Mouse (Mus musculus): ENCODE measurements around the gene Rcc2. TPM values are rescaled to one million over a fixed set of nuclear protein-coding genes. Genes with fewer than 3 reads are reported as not detected.
A peak's percentile ranks its signal among the peaks of the same experiment; 100 is the strongest.

Rcc2 gene
- total and polyA plus RNA-seq, 3 experiments, result 254 to 427 (median 270) TPM

DNA sequence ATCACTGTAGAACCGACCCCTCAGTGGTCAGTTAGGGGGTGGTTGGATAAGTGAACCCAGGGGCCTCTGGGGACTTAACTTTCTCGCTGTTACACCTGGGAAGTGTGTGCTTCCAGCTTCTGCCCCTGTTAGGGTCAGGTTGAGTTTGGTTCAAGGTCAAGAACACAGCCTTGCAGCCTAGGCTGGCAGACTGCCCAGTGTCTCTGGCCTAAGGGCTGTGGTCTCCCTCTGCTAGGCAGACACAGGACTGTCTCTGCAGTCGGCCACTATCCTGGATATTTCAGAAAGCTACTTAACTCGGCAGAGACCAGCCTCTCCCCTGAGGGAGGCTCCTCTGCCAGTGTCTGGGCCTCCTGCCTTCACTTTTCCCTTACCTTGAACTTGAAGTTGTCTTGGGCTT, 3.8 kb downstream of the Rcc2 start:
- Histone ChIP-seq H3K4me3 (ENCODE audit: control insufficient read depth in 1 of 2, insufficient read depth in 1 of 2, low read depth in 2 of 2, low read length in 2 of 2) (peak overlapping the region in 1 of 2 experiments; percentile 73; a peak in 2 of 4 replicates), H3K9me3 (replicated peaks; ENCODE audit: insufficient read depth, low read length) (no peaks in the 10 kb centered on the region), H3K4me1 (ENCODE audit: control insufficient read depth in 1 of 2, insufficient read depth in 2 of 2, low read length in 2 of 2) (peaks cover 0 to 16% of the 10 kb centered on the region in 2 experiments; a peak in 3 of 4 replicates), H3K27ac (ENCODE audit: control insufficient read depth, low read depth, low read length) (no peak overlapping the region; the same call in 1 of the 2 replicates), H3K79me2 (ENCODE audit: control insufficient read depth, insufficient read depth, low read length, poor library complexity) (peaks cover 79% of the 10 kb centered on the region), H3K36me3 (ENCODE audit: control insufficient read depth in 1 of 2, insufficient read depth in 2 of 2, low read length in 2 of 2) (peaks cover 14 to 17% of the 10 kb centered on the region in 2 experiments), H3K27me3 (ENCODE audit: control insufficient read depth in 1 of 2, insufficient read depth in 2 of 2, low read length in 2 of 2) (no peaks in the 10 kb centered on the region), H3K9ac (ENCODE audit: control insufficient read depth, low read depth, low read length, poor library complexity, severe bottlenecking) (peak overlapping the region; percentile 98)
- no peak for TF ChIP-seq BHLHE40 (IDR thresholded peaks at IDR 0.05; ENCODE audit: borderline replicate concordance, low read depth, low read length)
- TF ChIP-seq GABPA (IDR thresholded peaks at IDR 0.05; ENCODE audit: low read depth, low read length), result no peak
- no peak for TF ChIP-seq SIN3A (IDR thresholded peaks at IDR 0.05; ENCODE audit: low read length)
- TF ChIP-seq TCF12 (IDR thresholded peaks at IDR 0.05; ENCODE audit: low read depth, low read length), result no peak
- TF ChIP-seq CHD2 (IDR thresholded peaks at IDR 0.05; ENCODE audit: low read length), result no peak
- no peak for TF ChIP-seq MEF2A (IDR thresholded peaks at IDR 0.05; ENCODE audit: extremely low read depth, insufficient replicate concordance, low read depth, low read length, poor library complexity, severe bottlenecking)
- TF ChIP-seq GATA1 (IDR thresholded peaks at IDR 0.05; ENCODE audit: low read depth, low read length), result no peak
- TF ChIP-seq KAT2A (conservative IDR thresholded peaks at IDR 0.05; ENCODE audit: low read depth, low read length), result no peak
- DNase-seq (ENCODE audit: low read depth, low spot score), result no peak

DNA sequence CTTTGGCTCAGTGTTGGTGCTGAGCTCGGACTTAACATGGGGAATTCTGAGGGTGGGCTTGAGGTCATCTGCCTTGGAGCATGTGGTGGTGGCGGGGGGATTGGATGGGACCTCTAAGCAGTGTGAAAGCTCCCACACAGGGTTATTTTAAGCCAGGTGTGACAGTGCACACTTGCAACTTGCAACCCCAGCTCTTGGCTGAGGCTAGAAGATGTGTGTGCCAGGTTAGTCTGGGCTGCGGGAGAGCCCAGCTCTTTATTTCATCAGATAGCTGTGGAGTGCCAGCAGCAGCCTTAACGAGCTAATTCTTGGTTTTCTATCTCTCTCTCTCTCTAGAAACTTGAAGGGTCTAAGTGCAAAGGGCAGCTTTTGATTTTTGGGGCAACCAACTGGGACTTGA, 7.3 kb downstream of the Rcc2 start:
- Histone ChIP-seq H3K9ac (ENCODE audit: control insufficient read depth, low read depth, low read length, poor library complexity, severe bottlenecking) (no peak overlapping the region), H3K79me2 (ENCODE audit: control insufficient read depth, insufficient read depth, low read length, poor library complexity) (peaks cover 57% of the 10 kb centered on the region), H3K4me3 (ENCODE audit: control insufficient read depth in 1 of 2, insufficient read depth in 1 of 2, low read depth in 2 of 2, low read length in 2 of 2) (no peak overlapping the region), H3K27ac (ENCODE audit: control insufficient read depth, low read depth, low read length) (no peak overlapping the region), H3K4me1 (ENCODE audit: control insufficient read depth in 1 of 2, insufficient read depth in 2 of 2, low read length in 2 of 2) (peaks cover 0 to 13% of the 10 kb centered on the region in 2 experiments; a peak in 2 of 4 replicates), H3K27me3 (ENCODE audit: control insufficient read depth in 1 of 2, insufficient read depth in 2 of 2, low read length in 2 of 2) (no peaks in the 10 kb centered on the region), H3K36me3 (ENCODE audit: control insufficient read depth in 1 of 2, insufficient read depth in 2 of 2, low read length in 2 of 2) (peaks cover 15 to 21% of the 10 kb centered on the region in 2 experiments), H3K9me3 (replicated peaks; ENCODE audit: insufficient read depth, low read length) (no peaks in the 10 kb centered on the region)
- no peak for TF ChIP-seq TCF12 (IDR thresholded peaks at IDR 0.05; ENCODE audit: low read depth, low read length)
- peak; percentile 9 for DNase-seq (ENCODE audit: low read depth, low spot score)

DNA sequence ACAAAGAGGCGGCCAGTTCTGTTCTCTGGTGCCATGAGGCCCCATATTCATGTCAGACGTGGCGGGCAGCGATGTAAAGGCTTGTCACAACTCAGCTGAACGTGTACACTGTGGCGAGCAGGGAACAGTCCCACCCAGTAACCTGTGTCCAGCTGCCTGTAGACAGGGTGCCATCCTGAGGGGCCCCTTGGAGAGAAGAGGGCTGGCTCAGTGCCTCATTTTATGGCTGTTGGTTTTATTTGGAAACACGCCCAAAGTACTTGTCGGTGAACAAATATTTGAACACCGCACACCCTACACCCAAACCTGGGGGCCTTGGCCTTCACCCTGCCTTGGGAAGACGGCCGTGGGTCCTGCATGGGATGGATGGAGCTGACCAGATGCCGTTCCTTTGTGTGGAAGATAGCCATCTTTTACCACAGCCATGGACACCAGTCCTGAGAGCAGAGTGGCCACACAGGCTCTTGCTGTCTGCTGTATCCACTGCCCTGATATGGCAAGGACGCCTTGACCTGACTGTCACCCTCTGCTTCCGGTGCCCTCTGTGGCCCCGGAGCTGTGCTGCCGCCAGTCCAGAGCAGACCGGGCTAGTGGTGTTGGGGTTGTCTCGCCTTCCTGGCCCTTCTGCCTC, 8.1 kb downstream of the Rcc2 start:
- Histone ChIP-seq H3K4me3 (ENCODE audit: control insufficient read depth in 1 of 2, insufficient read depth in 1 of 2, low read depth in 2 of 2, low read length in 2 of 2) (no peak overlapping the region), H3K27ac (ENCODE audit: control insufficient read depth, low read depth, low read length) (no peak overlapping the region), H3K79me2 (ENCODE audit: control insufficient read depth, insufficient read depth, low read length, poor library complexity) (peaks cover 50% of the 10 kb centered on the region), H3K4me1 (ENCODE audit: control insufficient read depth in 1 of 2, insufficient read depth in 2 of 2, low read length in 2 of 2) (peaks cover 0 to 13% of the 10 kb centered on the region in 2 experiments; a peak in 2 of 4 replicates), H3K9ac (ENCODE audit: control insufficient read depth, low read depth, low read length, poor library complexity, severe bottlenecking) (no peak overlapping the region), H3K36me3 (ENCODE audit: control insufficient read depth in 1 of 2, insufficient read depth in 2 of 2, low read length in 2 of 2) (peaks cover 13 to 20% of the 10 kb centered on the region in 2 experiments), H3K27me3 (ENCODE audit: control insufficient read depth in 1 of 2, insufficient read depth in 2 of 2, low read length in 2 of 2) (no peaks in the 10 kb centered on the region), H3K9me3 (replicated peaks; ENCODE audit: insufficient read depth, low read length) (no peaks in the 10 kb centered on the region)
- TF ChIP-seq TBP (IDR thresholded peaks at IDR 0.05; ENCODE audit: low read depth, low read length), result no peak
- no peak for TF ChIP-seq ZNF384 (IDR thresholded peaks at IDR 0.05; ENCODE audit: low read depth, low read length)
- no peak for TF ChIP-seq E2F4 (IDR thresholded peaks at IDR 0.05; ENCODE audit: borderline replicate concordance, low read depth, low read length)
- TF ChIP-seq ZC3H11A (IDR thresholded peaks at IDR 0.05; ENCODE audit: low read depth, low read length), result no peak
- no peak for TF ChIP-seq MAFK (IDR thresholded peaks at IDR 0.05; ENCODE audit: borderline replicate concordance, low read depth, low read length)
- no peak for TF ChIP-seq ZMIZ1 (IDR thresholded peaks at IDR 0.05; ENCODE audit: low read depth, low read length)
- no peak for TF ChIP-seq POLR2A (IDR thresholded peaks at IDR 0.05; ENCODE audit: control insufficient read depth in 1 of 2, insufficient read depth in 1 of 2, low read depth in 1 of 2, low read length in 2 of 2, poor library complexity in 1 of 2)
- TF ChIP-seq ZKSCAN1 (IDR thresholded peaks at IDR 0.05; ENCODE audit: low read depth, low read length), result no peak
- TF ChIP-seq MEF2A (IDR thresholded peaks at IDR 0.05; ENCODE audit: extremely low read depth, insufficient replicate concordance, low read depth, low read length, poor library complexity, severe bottlenecking), result no peak
- no peak for TF ChIP-seq UBTF (IDR thresholded peaks at IDR 0.05; ENCODE audit: borderline replicate concordance, insufficient read depth, low read depth, low read length)
- TF ChIP-seq ETS1 (IDR thresholded peaks at IDR 0.05; ENCODE audit: low read depth, low read length), result no peak
- TF ChIP-seq EP300 (IDR thresholded peaks at IDR 0.05; ENCODE audit: low read depth in 1 of 2, low read length in 2 of 2), result no peak
- TF ChIP-seq MYC (IDR thresholded peaks at IDR 0.05; ENCODE audit: low read depth, low read length), result no peak
- TF ChIP-seq CHD2 (IDR thresholded peaks at IDR 0.05; ENCODE audit: low read length), result no peak
- TF ChIP-seq MAZ (IDR thresholded peaks at IDR 0.05; ENCODE audit: low read depth, low read length), result no peak
- TF ChIP-seq USF1 (IDR thresholded peaks at IDR 0.05; ENCODE audit: low read depth, low read length), result no peak
- no peak for TF ChIP-seq POLR2AphosphoS2 (IDR thresholded peaks at IDR 0.05; ENCODE audit: low read length)
- TF ChIP-seq TAL1 (IDR thresholded peaks at IDR 0.05; ENCODE audit: low read length), result no peak
- peak; percentile 6 for DNase-seq (ENCODE audit: low read depth, low spot score)
